Mouse (Mus musculus) lung, postnatal 25 days (tissue): ENCODE results near the gene Adamts16.

Source experiments
- DNase-seq: peaks from one replicate; pipeline ENCODE4 v3.0.0; 2022; ENCODE audit warnings: low spot score

Adamts16 gene

DNA sequence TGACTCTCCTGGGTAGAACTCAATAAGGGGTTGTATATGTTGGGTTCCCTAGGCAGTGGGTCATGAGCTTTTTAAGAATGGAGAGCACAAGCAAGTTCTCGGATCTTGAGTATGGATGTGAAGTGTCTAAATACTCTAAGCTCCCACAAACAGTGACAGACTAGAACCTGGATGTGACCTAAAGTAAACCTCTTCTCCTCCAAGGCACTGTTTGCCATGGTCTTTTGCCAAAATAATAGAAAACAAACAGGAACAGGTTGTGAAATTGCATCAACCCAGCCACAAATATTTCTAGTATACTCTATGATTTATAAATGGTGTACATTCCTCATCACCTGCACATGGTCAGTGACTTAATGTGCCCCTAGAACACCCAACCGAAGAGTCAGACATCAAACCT is 79.0 kb downstream of the Adamts16 start:
- peak; percentile 37 for DNase-seq

DNA sequence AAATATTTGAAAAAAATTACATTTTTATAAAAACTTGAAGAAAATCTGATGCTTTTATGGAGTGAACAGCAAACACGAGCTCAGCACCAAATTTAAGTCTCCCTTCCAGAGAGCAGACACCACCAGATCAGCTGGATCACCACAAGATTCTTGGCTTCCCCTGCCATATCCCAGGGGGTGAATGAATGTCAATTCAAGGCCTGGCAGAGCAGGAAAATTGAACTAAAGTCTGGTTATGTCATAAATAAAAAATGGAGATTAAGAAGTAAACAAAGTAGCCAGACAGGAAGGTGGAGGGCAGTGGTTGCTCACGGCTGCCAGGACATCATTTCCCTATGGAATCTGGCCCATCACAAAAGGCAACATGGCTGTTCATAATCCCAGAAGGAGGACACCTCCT is 80.3 kb downstream of the Adamts16 start:
- no peak for DNase-seq

DNA sequence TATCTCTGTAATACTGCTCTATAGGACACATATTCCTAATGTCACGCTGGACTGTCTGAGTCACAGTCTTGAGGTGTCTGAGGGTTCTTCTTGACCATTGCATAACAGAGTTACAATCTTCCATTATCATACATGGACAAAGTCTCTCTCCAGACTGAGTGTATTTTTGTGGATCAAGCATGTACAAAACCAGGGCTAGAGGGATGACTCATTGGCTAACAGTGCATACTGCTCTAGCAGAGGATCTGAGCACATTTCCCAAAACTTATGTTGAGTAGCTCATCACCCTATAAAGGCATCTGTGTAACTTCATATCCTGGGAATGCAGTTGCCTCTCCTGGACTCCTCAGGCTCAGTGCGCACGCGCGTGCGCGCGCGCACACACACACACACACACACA is 81.4 kb downstream of the Adamts16 start:
- no peak for DNase-seq

DNA sequence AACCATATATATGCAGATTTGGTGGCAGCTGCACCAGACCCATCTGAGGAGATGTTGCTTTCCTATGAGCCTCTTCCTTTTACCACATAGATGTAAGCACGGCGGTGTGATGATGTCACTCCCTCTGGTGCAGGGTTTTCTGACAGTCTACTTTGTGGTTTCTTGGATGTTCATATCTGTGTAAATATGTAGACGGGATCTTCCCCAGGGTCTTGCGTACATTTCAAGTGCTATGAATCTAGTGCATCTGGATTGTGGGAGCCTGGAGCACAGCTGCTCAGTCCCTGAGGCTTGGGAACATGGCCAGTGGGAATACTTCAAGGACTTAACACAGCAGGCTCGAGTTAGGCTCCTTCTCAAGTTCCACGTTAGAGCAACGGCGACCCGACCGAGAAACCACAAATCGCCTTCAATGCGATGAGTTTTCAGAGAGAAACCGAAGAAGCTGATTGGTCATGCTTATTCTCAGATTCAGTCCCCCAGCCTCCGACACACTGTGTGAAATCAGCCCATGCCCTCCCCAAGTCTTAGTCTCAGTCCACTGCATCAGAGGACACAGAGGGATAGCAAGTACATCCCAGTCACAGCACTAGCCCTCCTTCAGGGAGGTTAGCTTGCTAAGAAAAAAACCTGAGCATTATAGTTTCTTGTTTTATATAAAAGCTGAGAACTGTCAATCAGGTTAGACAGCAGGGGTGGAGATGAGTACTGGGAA is 95.2 kb downstream of the Adamts16 start:
- no peak for DNase-seq

DNA sequence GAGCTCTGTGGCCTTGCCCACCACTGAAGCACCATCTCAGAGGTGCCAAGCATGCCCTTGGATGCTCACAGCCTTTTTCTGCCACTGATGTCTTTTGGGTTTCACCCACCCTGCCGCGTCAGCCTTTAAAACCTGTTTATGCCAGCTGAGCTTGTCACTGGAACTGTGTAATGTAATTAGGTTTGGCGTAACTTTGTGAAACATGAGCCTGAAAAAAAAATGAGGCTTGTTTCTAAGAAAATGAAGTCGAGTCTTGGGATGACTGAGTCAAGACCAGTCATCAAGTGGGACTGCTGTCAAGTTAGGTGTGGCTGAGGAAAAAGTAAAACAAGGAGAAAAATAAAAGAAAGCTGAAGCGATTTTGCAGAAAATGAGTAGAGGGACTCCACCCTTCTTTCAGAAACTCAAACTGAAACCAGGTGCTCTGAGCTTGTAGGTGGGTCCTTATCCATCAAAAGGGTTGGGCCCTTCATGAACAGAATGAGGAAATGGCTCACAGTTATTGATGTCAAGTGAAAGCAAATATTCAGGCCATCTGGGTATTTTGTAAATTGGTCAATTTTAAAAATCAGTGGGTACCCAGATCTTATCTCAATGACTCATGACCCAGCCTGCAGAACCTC is 97.1 kb downstream of the Adamts16 start:
- no peak for DNase-seq

DNA sequence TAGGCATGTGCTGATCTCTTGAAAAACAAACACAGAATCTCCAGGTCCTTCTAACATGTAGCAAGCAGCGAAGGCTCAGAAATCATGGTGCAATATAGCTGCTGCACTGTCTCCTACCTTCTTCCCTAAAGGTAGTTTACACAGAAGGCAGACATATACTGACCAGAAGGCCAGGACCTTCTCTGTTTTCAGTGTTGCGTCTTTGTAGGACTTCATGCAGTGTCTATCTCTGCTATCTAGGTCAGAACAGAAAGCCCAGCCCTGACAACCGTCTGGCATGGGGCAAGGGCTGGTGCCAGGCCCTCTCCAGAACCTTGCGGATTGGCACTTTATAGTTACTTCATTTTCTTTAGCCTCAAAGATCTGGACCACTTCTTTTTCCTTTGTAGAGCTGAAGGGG is 98.9 kb downstream of the Adamts16 start:
- no peak for DNase-seq

DNA sequence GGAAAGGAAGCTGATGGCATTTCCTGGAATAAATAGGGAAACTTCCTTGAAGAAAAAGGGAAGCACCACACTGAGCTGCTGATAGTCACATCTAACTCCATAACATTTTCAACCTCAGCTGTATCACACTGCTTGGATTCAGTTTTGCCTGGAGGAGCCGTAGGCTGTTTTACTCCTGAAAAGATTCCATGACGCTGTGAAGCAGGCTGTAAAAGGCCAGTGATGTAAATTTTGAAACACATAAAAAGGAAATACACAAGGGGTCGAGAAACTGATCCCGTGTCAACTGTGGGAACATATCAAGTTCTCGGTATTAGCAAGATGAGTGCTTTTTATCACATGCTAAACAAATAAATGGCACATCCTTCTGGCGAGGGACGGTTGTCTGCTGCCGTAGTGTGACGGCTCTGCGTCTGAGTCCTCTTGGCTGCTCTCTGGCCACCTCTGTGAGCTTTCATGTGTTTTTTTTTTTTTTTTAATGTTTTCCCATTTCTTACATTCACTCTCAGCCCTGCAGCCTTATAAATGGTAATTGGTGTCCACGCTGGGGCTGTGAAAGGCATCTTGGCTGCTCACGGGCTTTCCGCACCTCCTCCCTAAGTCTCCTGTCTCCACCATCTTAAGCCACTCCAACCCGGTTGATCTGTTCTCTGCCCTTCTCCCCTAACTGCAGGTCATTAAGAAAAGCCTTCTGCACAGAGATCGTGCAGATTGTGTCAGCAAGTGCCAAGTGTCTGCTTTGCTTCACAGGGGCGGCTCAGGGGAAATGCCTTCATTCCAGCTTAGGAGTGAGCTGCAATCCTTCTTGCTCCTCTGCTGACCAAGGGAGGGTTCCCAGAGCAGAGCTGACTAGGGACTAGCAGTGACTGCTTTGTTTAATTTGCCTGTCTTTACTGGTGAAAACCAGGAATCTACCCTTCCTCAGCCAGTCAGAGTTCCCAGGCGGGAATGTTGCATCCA is 101.0 kb downstream of the Adamts16 start:
- no peak for DNase-seq

DNA sequence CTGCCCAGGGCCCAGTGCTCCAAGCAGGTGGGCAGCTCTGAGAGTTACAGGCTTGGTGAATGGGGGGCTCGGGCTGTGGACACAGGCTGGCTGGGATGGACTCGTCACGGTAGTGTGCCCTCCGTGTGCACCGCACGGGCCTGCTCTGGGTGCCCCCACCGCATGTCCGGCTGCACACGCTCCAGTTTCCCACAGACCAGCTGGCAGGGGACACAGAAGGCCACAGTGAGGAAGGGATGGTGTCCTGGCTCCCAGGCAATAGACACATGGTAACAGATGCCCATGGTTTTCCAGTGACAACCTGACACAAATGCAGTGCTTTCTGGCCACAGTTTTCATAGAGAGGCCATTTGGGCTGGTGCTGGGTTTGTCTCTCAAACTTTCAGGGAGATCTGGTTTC is 102.8 kb downstream of the Adamts16 start:
- DNase-seq: no peak

DNA sequence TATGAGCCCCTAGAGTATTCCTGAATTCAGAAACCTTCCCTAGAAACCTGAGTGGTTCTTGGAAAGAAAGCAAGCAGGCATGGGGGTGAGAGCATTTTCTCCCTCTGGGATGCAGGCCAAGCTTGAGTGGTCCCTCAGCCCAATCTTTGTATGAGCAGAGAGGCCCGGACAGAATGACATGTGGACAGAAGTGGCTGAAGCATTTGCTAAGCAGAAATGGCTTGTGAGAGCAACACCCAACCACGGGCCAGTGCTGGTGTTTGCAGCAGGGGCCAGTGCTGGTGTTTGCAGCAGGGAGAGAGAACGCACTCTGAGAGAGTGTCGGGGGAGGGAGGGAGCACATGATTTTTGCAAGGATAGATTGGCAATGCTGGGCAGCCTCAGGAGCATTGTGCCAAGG is 105.2 kb downstream of the Adamts16 start:
- no peak for DNase-seq

DNA sequence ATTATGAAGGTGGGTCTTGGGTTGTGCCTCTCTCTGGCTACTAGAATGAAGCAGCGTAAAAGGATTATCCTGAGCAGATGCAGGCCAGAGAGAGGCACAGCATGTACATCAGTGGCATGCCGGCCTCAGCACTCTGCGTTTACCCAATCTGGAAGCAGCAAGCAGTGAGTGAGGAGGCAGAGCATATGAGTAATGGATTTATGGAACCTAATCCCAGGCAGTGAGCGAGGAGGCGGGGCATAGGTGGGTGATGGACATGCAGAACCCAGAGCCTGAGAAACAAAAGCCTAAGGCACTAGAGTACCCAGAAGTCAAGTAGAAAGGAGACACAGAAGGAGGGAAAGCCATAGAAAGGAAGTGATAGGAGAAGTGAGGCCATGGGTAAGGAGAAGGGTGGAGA is 107.0 kb downstream of the Adamts16 start:
- no peak for DNase-seq

DNA sequence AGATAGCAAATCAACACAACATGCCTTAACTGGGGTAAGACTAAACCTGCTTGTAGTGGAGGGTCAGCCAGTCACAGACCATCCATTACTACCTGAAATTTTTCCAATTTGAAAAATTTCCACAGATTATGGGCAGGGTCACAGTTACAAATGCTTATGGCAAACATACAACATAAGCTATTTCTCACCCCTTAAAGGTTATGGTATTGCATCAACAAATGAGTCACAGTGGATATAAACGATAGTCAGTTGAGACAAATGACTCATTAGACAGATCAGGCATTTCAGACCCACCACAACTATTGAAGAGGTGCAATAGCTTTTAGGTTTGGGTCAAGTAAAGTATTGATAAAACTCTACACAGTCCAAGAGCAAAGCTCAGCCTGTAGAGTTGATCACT is 107.7 kb downstream of the Adamts16 start:
- no peak for DNase-seq

DNA sequence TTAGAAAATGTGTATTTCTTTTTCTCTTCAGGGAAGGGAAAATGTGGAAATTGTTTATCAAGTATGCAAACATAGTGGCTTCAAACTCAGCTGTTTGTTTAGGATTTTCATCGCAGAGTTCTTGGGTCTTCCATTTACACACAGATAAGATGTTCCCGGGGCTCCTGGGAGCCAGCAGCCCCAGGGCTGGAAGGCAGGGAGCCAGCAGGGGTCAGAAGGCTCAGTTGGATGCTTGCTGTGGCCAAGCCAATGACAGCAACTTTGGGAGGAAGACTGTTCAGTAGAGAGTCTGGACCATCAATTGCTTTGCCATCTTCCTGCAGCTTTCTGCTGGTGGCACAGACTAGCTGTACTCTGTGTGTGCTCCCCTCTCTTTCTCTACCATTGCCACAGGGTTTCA is 108.4 kb downstream of the Adamts16 start:
- DNase-seq: no peak

DNA sequence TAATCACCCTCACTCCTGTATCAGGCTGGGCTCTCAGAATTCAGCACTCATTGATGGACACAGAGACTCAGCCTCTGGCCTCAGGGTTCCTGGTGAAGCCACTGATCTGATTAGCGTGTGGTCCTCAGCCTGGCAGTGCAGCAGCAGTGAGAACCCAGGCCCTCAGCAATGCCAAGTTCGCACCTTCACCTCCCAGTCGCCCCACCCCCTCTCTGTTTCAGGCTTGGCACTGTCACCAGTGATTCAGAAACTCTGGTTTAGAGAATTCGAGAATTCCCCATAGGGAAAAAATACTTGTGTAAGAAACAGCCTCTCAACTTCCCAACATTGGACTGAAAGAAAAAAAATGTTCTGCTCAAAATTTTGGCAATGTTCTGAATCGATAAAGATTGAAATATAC is 108.8 kb downstream of the Adamts16 start:
- no peak for DNase-seq

DNA sequence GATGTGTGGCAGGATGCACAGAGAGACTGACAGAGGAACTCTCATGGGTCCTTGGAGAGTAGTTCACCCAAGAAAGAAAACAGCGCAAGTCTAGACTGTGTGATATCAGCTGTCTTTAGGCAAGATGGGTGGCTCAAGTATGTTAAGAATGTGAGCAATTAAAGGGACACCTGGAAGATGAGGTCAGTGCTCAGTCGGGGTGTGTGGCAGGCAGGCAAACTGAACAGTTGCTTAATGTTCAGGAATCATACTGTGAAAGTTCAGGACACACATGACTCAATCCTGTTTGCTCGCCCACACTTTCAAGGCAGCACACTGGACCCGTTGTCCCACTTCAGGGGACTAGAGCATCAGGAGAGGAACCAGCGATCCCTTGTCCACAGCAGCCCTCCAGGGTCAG is 110.3 kb downstream of the Adamts16 start:
- DNase-seq: no peak

DNA sequence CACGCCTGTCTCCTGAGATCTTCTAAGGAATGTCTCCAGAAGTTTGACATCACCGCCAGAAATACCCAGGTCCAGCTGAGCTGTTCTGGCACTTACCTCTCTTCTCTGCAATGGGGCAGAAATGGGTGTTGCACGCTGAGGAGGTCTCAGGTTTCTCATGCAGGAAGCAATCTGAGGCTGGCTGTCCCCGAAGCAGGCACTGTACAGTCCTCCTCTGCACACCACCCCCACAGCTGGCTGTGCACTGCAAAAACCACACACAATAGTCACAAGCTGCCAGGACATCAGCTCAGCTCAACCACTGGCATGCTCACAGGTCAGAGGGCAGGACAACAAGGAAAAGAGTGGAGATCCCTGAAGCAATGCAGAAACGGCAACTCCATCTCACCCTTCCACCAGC is 111.6 kb downstream of the Adamts16 start:
- DNase-seq: no peak

DNA sequence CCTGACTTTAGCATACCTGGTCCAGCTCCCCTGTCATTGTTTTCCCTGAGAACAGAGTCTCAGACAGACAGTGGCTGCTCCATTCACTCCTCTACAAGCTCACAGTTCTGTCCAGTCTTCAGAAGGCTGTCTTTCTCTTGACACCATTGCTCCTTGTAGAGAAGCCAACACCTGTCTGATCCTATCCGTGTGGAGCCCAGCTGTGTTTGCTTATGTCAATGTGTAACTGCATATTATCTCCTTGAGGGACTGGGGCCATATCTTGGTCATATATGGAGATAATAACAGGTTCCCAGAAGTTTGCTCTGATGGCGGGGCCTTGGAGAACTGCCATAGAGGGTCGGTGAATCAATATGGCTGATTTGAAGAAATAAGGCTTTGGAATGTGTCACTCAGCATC is 115.4 kb downstream of the Adamts16 start:
- DNase-seq: no peak

DNA sequence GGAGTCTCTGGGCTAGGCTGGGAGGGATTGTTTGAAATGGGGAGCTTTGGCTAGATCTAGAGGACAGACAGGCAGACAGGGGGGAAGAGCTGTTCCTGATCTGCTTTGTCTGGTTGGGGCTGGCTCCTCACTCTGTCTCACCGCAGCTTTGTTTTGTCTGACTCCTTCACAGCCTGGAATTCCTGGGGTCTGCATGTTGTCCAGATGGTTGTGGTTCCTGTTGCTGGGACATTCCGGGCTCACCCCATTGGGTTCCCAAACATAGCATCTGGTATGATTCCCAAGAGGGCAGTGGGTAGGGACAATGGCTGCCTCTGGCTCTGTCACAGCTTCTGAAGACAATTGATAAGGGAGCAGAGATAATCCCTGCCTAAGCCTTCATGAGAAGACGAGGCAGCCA is 117.0 kb downstream of the Adamts16 start:
- no peak for DNase-seq

DNA sequence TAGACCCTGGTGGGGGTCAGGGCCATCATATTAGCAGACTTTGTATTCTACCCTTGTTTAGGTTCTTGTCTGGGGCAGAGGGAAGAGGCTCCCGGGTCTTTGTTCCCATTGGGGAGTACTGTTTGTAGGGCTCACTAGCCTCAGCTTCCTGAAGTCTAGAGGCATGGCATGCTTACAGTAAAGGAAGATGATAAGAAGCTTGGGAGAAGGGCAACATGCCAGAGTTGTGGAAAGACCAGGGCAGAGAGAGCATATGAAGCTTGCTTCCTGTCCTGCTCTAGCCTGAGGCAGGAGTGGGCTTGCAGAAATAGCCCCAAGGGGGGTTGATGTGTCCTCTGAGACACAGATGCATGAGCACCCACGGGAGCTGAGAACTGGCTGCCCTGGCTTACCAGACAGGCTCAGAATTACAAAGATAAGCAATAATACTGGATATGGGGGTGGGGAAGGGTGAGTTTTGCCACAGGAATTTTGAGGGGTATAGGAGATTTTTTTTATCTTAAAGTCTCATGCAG is 117.4 kb downstream of the Adamts16 start:
- DNase-seq: no peak

DNA sequence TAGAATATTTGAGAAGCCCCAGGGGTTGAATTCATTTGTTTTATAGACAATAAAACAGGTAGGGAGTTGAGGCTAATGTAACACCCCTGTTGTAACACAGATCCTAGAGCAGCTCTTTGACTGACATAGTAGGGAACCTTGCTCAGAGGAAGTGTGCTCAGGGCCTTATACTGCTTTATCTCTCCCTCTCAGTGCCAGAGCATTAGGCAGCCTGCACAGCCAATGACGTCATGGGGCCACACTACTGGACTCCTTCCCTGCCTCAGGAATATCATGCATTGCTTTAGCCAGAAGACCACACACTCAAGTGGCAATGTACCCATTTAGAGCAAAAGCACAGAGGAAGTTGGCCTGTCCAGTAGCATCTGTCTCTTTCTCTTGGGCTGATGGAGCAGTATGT is 121.6 kb downstream of the Adamts16 start:
- DNase-seq: no peak

DNA sequence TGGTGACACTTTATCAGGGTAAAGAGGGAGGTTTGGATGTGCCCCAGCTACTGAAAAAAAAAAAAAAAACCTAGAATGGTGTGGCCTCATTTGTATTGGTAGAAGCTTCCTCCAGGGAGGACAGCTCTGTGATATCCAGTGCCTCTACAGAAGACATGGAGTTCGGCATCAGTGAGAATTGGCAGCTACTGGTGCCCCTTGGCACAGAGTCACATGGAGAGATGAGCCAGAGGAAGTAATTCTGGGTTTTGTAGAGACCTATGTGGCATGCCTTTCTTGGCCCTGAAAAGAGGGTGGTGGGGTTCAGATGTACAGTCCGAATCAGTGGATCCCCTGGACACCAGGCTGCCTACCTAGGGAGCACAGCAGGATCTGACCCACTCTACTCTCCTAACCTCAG is 122.8 kb downstream of the Adamts16 start:
- DNase-seq: no peak

DNA sequence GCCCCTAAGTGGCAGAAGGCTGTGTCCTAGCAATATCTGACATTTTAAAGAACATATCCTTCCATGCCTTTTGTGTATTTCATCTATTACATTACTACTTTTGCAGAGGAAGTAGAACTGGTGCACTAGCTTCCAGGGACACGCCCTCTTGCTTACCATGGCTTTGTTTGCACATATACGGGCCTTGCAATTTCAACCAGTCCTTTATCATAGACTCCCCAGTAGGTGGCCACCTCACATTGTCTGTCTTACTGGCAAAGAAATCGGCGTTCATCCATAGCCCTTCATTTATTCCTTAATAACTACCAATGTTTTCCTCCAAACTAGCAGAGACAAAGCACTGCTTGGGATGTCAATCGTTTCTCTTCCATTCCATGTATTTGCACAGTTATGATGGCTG is 125.6 kb downstream of the Adamts16 start:
- no peak for DNase-seq

DNA sequence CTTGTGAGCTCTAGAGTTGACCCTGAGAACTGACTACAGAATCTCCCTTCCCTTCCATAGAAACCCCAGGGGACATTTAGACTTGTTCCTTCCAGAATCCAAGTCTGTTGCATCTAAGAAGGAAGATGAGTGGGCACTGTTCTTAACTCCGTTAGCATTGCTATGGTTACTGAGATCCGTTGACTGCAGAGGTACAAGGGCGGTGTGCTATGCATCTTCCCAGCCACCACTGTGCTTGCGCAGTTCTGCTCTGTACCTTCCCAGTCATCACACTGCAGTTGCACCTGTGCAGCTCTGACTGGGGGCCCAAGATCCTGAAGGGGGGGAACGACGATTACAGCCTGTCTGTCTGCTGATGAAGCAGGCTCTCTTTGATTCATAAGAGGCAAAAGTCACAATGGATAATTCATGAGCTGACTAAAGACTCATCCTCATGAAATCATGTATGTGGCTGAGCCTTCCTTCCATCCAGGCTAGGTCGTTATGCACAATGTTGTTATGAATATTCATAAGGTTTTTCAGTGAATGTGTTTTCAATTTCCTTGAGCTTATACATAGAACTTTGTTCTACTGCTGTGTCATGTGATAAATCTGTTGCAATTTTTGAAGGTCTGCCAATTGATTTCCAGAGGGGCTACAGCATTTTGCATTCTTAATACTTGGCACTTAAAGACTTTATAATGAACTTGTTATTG is 127.4 kb downstream of the Adamts16 start:
- DNase-seq: no peak
